Mouse (Mus musculus): ENCODE results near the gene Gm10961. TPM values are rescaled to one million over a fixed set of nuclear protein-coding genes. Genes with fewer than 3 reads are reported as not detected.

Gene Gm10961
- total RNA-seq, 4 experiments from 2014 or later, result not detected

GRCm38 (mm10) chr3:107656888-107657287, 25.8 kb downstream of the Gm10961 start:
- no peak for DNase-seq (ENCODE audit: low spot score in 2 of 2)

GRCm38 (mm10) chr3:107659000-107659399, 27.9 kb downstream of the Gm10961 start:
- DNase-seq (ENCODE audit: low spot score in 2 of 2), result no peak

- DNase-seq (ENCODE audit: low spot score in 2 of 2), result no peak
Measured at GRCm38 (mm10) chr3:107664641-107665040, 33.5 kb downstream of the Gm10961 start.

- DNase-seq (ENCODE audit: low spot score in 2 of 2), result no peak
Measured at GRCm38 (mm10) chr3:107667426-107667825, 36.3 kb downstream of the Gm10961 start.

GRCm38 (mm10) chr3:107668786-107669185, 37.7 kb downstream of the Gm10961 start:
- DNase-seq (ENCODE audit: low spot score in 2 of 2), result no peak

GRCm38 (mm10) chr3:107670500-107670899, 39.4 kb downstream of the Gm10961 start:
- no peak for DNase-seq (ENCODE audit: low spot score in 2 of 2)

GRCm38 (mm10) chr3:107671509-107671908, 40.4 kb downstream of the Gm10961 start:
- no peak for DNase-seq (ENCODE audit: low spot score in 2 of 2)

GRCm38 (mm10) chr3:107680790-107681576, 49.9 kb downstream of the Gm10961 start:
- DNase-seq (ENCODE audit: low spot score in 2 of 2), result no peak

Other genes starting within 250 kb of the Gm10961 start
- 10 to 100 TPM; 42.7 to 61.6 (median 50.2) TPM for gene Kcnc4, start 171.8 kb upstream of the Gm10961 start, total RNA-seq (2022)
- gene Slc6a17, start 113.3 kb upstream of the Gm10961 start, total RNA-seq (2022), result 1 to 10 TPM in 1 of 4 experiments, under 1 TPM in 3; 0.65 to 1.2 (median 0.80) TPM
- not detected for gene Ubl4b, start 76.2 kb upstream of the Gm10961 start, total RNA-seq (2022)
- not detected for gene Alx3, start 36.3 kb upstream of the Gm10961 start, total RNA-seq (2022)
- gene Strip1, start 372 bp downstream of the Gm10961 start, total RNA-seq (2022), result 10 to 100 TPM; 15.1 to 18.4 (median 16.5) TPM
- 10 to 100 TPM; 21.9 to 29.4 (median 28.6) TPM for gene Ahcyl1, start 65.2 kb downstream of the Gm10961 start, total RNA-seq (2022)
- 1 to 10 TPM; 5.0 to 7.4 (median 6.8) TPM for gene Csf1, start 129.1 kb downstream of the Gm10961 start, total RNA-seq (2022)
- not detected for gene Eps8l3, start 245.9 kb downstream of the Gm10961 start, total RNA-seq (2022)